Mouse (Mus musculus) right cerebral cortex, postnatal 4 days (tissue): ENCODE results near the gene P2ry10b.

Source experiments
- DNase-seq: peaks from one replicate; pipeline ENCODE4 v3.0.0-alpha.2; 2022

P2ry10b gene

GRCm38 (mm10) chrX:107148681-107149080 lies at the start of gene P2ry10b:
Gene P2ry10b (plus strand): TSS chrX:107148927.
- DNase-seq = no peak

DNA sequence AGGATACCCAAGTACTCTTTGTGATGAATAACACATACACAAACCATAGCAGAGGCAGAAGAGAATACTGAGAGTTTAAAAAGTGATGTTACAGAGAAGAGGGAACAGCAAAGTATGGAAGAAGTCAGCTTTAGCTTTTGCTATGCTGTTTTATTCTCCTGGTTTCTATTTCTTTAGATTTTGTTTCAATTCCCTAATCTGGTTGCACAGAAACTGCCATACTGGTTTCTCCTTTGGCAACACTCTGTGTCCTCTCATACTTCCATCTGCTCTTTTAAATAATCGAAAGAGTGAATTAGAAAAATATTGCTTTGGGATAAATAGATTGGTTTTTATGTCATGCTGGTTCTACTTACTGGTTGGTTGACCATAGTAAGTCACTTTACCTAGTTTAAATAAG lies 32.4 kb upstream of the P2ry10b start:
- no peak for DNase-seq

DNA sequence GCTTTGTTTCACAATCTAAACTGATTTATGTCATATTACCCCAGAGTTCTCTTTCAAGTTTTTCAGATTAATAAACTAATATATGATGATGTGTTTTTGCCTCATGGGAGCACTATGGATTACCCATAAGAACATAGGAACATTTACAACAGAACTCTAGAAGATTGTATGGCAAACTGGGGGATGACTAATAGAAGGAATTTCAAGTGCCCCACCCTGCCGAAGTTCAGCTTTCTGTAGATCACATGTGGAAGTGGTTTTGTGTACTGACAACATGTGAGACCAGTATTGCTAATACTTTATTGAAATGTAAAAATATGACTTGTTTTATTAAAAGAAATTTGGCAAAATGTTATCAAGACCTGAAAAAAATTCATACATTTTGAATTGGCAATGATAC lies 31.7 kb upstream of the P2ry10b start:
- no peak for DNase-seq

DNA sequence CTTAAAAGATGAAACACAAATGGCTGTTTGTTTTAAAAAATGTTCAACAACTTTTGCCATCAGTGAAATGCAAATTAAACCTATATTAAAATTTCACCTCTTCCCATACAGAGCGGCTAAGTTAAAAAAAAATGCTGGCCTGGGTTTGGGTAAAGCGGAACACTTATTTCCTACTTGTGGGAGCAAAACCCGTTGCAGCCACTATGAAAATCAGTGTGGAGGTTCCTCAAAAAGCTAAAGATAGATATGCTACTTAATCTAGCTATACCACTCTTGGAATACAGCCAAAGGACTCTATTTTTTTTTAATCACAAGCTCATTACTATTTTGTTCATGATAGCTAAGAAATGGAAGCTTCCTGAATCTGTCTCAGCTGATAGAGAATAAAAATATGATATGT lies 5.5 kb upstream of the P2ry10b start:
- DNase-seq = no peak

GRCm38 (mm10) chrX:107143930-107144329 lies 4.8 kb upstream of the P2ry10b start:
- DNase-seq = no peak

DNA sequence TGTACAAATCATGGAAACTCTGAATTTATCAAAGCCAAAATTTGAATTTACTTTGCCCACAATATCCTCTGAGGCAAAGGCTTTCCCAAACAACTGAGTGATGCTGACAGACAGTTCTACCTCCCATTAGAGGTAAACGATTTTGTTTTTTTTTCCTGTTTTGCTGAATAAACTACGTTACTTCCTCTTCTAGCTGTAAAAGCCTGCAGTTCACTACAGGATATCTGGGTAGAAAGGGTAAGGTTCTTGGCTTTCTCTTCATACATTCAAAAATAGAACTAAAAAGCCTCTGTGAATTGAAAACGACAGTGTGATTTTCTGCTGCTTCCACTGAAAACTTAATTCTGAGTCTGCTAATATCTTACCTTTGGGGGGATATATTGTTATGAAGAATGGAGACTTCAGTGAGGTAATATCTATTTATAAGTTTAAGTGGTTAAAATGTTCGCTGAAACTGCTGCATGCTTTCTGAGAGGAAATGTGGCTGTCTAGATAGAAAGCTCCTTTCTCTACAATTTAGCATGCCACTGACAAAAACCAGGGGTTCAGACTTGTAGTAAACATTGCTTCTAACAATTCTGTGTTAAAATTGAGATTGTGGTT lies 765 bp downstream of the P2ry10b start:
- no peak for DNase-seq

DNA sequence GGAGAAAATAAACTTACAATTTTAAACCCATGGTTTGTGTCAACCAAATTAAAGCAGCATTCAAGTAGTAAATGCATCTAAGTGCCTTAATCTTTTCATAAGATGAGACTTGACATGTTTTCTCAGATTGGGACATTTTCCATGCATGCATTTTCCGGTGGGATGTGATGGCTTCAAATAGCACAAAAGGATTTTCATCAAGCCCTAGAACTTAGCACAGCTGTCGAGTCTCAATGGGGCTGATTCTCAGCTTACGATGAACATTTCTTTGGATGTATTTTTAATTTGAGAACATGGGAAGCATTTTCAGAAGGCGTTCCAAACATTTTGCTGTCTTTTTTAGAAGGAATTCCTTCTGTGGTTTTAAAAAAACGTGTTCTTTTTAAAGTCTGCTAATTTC lies 1.3 kb downstream of the P2ry10b start:
- no peak for DNase-seq

DNA sequence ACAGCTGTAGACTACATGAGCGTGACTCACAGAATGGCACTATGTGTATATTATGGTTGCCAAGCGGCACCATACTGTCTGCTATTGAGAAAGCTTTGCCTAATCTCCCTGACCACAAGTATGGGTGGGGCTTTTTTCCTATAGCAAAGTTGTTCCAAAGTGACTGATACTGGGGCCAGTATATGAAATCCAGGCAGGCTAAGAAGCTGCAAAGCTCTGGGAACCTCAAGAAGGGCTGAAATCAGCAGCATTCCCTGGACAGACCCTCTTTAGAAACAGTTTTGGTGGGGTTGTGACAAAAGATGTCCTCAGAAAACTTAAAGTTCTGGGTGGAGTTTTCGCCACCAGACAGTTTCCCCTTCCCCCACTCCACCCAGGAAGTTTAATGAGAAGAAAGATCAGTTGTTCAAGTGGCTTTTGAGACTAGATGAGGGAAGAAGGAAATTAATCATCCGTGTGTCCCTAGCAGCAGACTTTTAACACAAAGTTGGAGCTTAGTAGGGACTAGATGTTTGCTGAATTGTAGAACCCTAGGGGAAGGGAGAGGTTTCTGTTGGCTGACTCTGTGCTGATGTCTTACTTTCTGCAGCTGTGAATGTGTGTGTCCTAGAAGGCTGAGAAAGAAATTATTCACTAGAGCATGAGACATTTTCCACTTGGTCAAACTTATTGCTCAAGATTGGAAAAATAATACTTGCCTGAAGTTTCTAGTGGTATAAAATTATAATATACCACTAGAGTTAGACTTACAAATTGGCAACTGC lies 2.2 kb downstream of the P2ry10b start:
- no peak for DNase-seq

DNA sequence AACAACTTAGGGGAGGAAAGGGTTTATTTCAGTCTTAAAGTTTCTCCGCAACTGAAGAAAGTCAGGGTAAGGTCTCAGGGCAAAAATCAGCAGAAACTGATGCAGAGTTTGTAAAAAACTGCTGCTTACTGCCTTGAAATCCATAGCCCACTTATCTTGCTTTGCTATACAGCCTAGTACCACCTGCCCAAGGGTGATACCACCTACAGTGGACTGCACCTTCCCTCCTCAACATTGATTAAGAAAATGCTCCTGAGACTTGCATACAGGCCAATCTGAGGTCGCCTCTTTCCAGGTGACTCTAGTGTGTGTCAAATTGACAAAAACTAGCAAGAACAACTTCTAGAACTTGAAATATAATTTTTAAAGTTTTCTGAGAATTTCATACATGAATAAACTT lies 7.3 kb downstream of the P2ry10b start:
- DNase-seq = no peak

DNA sequence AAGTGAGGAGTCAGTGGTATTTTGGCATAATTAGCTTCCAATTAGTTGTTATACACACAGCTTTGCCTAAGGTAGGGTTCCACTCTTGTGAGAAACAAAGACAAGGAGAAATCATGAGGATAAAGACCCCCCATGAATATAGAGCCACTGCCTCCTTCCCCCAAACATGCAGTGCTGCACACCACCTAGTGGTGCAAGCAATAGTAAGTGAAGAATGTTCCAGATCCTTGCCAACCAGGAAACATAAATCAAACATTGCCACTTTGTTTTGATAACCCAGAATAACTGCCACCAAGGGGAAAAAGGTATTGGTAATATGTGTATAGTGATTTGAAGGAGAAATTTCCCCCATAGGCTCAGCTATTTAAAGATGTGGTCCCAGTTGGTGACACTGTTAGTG lies 11.8 kb downstream of the P2ry10b start:
- DNase-seq = no peak

GRCm38 (mm10) chrX:107168281-107168680 lies 19.6 kb downstream of the P2ry10b start:
- peak; percentile 1 for DNase-seq

DNA sequence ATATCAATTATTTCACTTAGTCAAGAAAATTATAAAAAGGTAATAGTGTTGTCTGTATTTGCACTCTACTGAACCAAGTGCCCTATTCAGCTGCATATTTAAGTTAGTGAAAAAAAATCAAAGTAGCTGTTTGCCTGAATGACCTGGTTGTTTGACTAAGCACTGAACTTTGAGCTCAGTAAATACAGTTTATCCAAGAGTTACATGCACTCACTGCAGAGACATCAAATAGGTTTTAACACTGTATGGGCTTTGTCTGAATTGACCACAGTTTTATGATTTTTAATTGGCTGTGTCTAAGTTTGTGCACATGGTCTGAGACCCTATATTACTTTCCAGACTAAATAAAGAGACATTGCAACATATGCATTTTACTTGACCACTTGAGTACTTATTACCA lies 20.4 kb downstream of the P2ry10b start:
- DNase-seq = no peak

GRCm38 (mm10) chrX:107178742-107179141 lies 30.0 kb downstream of the P2ry10b start:
- DNase-seq = no peak

DNA sequence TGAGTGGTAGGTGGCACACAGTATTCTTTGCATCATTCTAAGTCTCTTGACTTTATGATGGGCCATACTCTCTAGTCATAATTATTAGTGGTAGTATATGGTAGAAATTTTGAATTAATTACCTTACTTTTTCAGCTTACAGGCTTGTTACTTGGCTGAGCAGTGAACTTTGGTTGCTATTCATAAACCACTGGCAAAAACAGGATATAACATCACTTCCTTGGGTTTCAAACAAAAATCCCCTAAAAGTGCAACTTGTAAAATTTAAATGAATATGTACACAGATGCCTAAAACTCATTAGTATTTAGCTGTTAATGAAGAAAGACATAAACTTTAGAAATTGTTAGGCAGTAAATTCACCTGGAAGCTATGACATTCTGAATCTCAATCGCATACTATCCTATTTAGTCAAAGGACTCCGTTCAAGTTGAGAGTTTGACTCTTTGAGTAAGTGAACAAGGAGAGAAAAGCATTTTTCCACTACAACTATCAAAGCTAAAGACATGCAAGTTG lies 68.9 kb downstream of the P2ry10b start:
- no peak for DNase-seq
